Mouse (Mus musculus) C2C12 (cell line): ENCODE data around the gene Rnf114. TPM values are rescaled to one million over a fixed set of nuclear protein-coding genes. Genes with fewer than 3 reads are reported as not detected.

Experiments
- H3K27me3 ChIP-seq: one replicate; pipeline ENCODE4 v1.6.1; 2011; ENCODE audit not compliant: control insufficient read depth, insufficient read depth, insufficient read length
- H3K36me3 ChIP-seq: one replicate; pipeline ENCODE4 v1.6.1; 2011; ENCODE audit not compliant: control insufficient read depth, insufficient read depth
- H3K4me3 ChIP-seq: one replicate; pipeline ENCODE4 v1.5.1; 2011; ENCODE audit warnings: mild to moderate bottlenecking, control low read depth; ENCODE audit not compliant: poor library complexity, insufficient read depth, severe bottlenecking
- H3K79me2 ChIP-seq: one replicate; pipeline ENCODE4 v1.6.1; 2011; ENCODE audit not compliant: control insufficient read depth, insufficient read depth
- H3K79me3 ChIP-seq: one replicate; pipeline ENCODE4 v1.6.1; 2011; ENCODE audit warnings: low read depth, control low read depth
- H3ac ChIP-seq: one replicate; pipeline ENCODE3; 2011; ENCODE audit warnings: low read depth; ENCODE audit not compliant: control insufficient read depth, insufficient read length
- CEBPB ChIP-seq: IDR thresholded peaks from one replicate; pipeline ENCODE4 v1.6.1; 2011; ENCODE audit warnings: low read depth, mild to moderate bottlenecking, control low read depth, moderate library complexity
- CTCF ChIP-seq: IDR thresholded peaks from one replicate; pipeline ENCODE4 v1.5.1; 2011; ENCODE audit not compliant: control insufficient read depth, insufficient read depth, insufficient read length
- FOSL1 ChIP-seq: IDR thresholded peaks from one replicate; pipeline ENCODE4 v1.8.0; 2011; ENCODE audit warnings: mild to moderate bottlenecking, low read length; ENCODE audit not compliant: poor library complexity, insufficient read depth, severe bottlenecking
- MAX ChIP-seq: IDR thresholded peaks from one replicate; pipeline ENCODE4 v1.6.1; 2011; ENCODE audit warnings: mild to moderate bottlenecking, control low read depth
- MYOD1 ChIP-seq: IDR thresholded peaks from one replicate; pipeline ENCODE4 v1.6.1; 2011; ENCODE audit warnings: low read depth; ENCODE audit not compliant: control insufficient read depth, insufficient read length
- MYOG ChIP-seq: IDR thresholded peaks from one replicate; pipeline ENCODE4 v1.6.1; 2011; ENCODE audit not compliant: control insufficient read depth, insufficient read length; ENCODE audit errors: extremely low read depth
- USF1 ChIP-seq: IDR thresholded peaks from one replicate; pipeline ENCODE4 v1.6.1; 2011; ENCODE audit warnings: low read depth, mild to moderate bottlenecking, control low read depth, moderate library complexity
- polyA plus RNA-seq: library from polyadenylated mRNA; unstranded; fragments of >200 nt; fragmentation: generic; extraction: Trizol; gene quantifications from one replicate; pipeline ENCODE4 v1.2.1, GENCODE M21; 2012; ENCODE audit warnings: missing spikeins

Rnf114 gene
- polyA plus RNA-seq, 1 experiment = 35.4 TPM

DNA sequence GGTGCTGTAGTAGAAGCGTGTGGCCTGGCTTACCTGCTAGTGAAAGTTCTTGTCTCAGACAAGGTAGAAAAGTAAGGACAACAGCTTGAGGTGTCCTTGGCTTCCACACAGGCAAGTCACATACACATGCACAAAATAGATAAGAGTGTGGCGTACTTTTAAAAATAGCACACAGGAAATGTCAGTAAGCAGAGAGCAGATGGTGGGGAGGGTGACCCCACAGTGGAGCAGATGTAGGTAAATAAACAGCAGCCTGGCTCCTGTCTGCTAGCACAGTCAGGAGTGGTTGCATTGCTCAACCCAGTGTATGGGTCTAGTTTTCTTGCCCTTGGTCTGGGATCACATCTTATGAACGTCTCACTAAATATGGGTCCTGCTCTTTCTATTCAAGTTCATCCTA is 18.0 kb downstream of the Rnf114 start:
- Histone ChIP-seq H3ac (no peak overlapping the region), H3K27me3 (no peaks in the 10 kb centered on the region), H3K36me3 (peaks cover 82% of the 10 kb centered on the region), H3K79me3 (peaks cover 36% of the 10 kb centered on the region), H3K79me2 (peaks cover 57% of the 10 kb centered on the region), H3K4me3 (no peak overlapping the region)
- TF ChIP-seq MAX (no peak), CTCF (no peak), MYOG (no peak), FOSL1 (no peak), USF1 (no peak), MYOD1 (no peak), CEBPB (no peak)

DNA sequence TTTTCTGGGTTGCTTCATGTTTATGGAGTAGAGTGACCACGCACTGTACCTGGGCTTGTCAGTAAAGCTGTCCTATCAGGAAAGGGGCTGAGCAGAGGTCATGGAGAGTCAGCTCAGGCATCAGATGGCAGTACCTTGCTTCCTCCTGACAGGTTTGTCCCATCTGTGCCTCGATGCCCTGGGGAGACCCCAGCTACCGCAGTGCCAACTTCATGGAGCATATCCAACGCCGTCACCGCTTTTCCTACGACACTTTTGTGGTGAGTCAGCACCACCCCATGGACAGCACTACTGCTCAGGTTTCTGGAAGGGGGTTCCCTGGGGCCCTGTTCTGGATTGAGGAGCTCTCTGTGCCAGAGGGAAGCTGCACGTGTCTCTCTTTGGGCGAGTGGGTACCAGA is 19.9 kb downstream of the Rnf114 start:
- H3K4me3 ChIP-seq = no peak overlapping the region
- peaks cover 22% of the 10 kb centered on the region for H3K79me3 ChIP-seq
- peaks cover 38% of the 10 kb centered on the region for H3K79me2 ChIP-seq
- TF ChIP-seq MYOD1 = no peak
- TF ChIP-seq MYOG = no peak
- no peak for TF ChIP-seq CEBPB
- TF ChIP-seq CTCF = no peak
- no peak for TF ChIP-seq USF1
- no peak for TF ChIP-seq MAX
- no peak for TF ChIP-seq FOSL1
- H3ac ChIP-seq = no peak overlapping the region
- no peaks in the 10 kb centered on the region for H3K27me3 ChIP-seq
- H3K36me3 ChIP-seq = peaks cover 95% of the 10 kb centered on the region

DNA sequence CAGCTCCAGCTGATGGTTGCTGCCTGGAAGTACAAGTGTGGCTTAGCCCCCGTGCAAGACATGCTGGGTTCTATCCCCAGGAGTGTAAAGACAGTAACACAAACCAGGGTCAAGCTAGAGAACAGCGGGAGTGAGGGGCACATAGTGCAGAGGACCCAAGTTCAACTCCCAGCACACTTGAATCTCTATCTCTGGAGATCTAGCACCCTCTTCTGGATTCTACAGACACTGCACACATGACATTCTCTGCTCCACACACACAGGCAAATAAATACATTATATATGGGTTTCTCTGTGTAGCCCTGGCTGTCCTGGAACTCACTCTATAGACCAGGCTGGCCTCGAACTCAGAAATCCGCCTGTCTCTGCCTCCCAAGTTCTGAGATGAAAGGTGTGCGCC is 20.5 kb downstream of the Rnf114 start:
- H3K79me2 ChIP-seq = peaks cover 32% of the 10 kb centered on the region
- H3ac ChIP-seq = no peak overlapping the region
- H3K4me3 ChIP-seq = no peak overlapping the region
- TF ChIP-seq CEBPB (no peak), FOSL1 (no peak), MAX (no peak), USF1 (no peak), CTCF (no peak), MYOD1 (no peak), MYOG (no peak)
- H3K36me3 ChIP-seq = peaks cover 92% of the 10 kb centered on the region
- peaks cover 16% of the 10 kb centered on the region for H3K79me3 ChIP-seq
- H3K27me3 ChIP-seq = no peaks in the 10 kb centered on the region

DNA sequence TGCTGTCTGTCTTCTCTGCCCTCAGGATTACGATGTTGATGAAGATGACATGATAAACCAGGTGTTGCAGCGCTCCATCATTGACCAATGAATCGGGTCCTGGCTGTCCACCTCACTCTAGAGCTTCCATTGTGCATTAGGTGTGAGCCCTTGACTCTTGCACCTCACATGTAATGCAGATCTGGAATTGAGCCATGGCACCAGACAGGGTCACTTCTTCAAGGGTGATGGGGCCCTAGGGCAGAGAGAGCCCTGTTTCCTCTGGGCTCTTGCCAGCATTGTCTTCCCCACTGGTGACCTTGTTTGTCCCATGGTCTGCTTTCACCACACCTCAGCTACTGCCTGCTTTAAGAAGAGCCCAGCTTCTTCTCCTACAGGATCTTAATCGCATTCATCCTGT is 22.2 kb downstream of the Rnf114 start:
- Histone ChIP-seq H3K4me3 (no peak overlapping the region), H3K36me3 (peaks cover 78% of the 10 kb centered on the region), H3K79me2 (peaks cover 15% of the 10 kb centered on the region), H3K27me3 (no peaks in the 10 kb centered on the region), H3ac (no peak overlapping the region), H3K79me3 (peaks cover 2% of the 10 kb centered on the region)
- TF ChIP-seq CTCF (no peak), CEBPB (no peak), USF1 (no peak), MYOD1 (no peak)

DNA sequence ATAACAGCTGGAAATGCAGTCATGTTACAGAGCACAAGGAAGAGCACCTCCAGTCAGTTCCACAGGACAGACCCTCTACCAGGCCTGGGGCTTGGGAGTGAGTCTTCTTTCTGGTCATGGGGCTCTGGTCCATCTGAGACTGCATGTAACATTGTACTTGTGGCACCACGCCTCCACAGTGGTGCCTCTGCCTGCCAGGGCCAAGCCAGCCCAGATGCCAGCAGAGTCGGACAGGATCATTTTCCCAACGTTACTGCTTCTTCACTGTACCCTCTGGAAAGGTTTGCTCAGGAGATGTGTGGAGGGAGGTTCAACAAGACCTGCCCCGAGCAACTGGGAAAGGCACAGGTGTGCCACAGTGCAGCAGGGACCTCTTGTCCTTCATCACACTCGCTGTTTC is 23.2 kb downstream of the Rnf114 start:
- H3K36me3 ChIP-seq = peaks cover 73% of the 10 kb centered on the region
- no peak overlapping the region for H3ac ChIP-seq
- H3K79me2 ChIP-seq = peaks cover 8% of the 10 kb centered on the region
- H3K27me3 ChIP-seq = no peaks in the 10 kb centered on the region
- H3K4me3 ChIP-seq = no peak overlapping the region
- H3K79me3 ChIP-seq = no peaks in the 10 kb centered on the region
- TF ChIP-seq CEBPB (no peak), FOSL1 (no peak), MYOG (no peak), MAX (no peak), USF1 (no peak), CTCF (no peak), MYOD1 (no peak)

DNA sequence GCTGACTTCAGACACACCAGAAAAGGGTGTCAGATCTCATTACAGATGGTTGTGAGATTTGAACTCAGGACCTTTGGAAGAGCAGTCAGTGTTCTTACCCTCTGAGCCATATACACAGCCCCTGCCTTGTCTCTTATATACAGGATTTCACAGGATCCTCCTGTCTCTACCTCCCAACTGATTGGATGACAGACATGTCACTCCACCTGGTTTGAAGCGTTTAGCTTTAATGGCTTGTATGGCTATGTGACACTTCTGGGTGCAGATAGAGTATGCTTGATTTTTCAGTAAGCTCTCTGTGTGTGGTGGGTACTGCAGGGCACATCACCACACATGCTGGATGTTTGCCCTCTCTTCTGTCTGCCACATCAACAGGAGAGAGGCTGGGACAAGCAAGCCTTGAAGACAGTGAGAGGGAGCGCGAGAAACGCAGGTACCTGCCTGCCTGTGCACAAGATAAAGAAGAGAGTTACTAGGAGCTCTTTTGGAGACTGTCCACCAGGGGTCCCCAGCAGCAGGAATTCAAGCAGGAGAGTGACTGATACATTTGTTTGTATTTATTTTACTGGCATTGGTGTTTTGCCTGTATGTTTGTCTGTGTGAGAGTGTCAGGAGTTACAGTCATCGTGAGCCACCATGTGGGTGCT is 27.3 kb downstream of the Rnf114 start:
- peaks cover 34% of the 10 kb centered on the region for H3K36me3 ChIP-seq
- no peak overlapping the region for H3K4me3 ChIP-seq
- no peak for TF ChIP-seq CEBPB
- no peak for TF ChIP-seq MAX
- no peak overlapping the region for H3ac ChIP-seq
- H3K79me2 ChIP-seq = no peaks in the 10 kb centered on the region
- no peaks in the 10 kb centered on the region for H3K27me3 ChIP-seq
- H3K79me3 ChIP-seq = no peaks in the 10 kb centered on the region
